Mouse (Mus musculus) heart, adult 2 months (tissue): ENCODE measurements at regions not wholly inside any gene's neighbourhood (a gene's known extent, or its start where the extent isn't known, plus 50 kb on each side); places are given as distances from the start of the nearest gene placed in this dataset.

ENCODE experiments used
- CTCF ChIP-seq: fragments of 200-600 bp; IDR thresholded peaks from 2 replicates; pipeline ENCODE4 v1.8.1; 2022; ENCODE audit warnings: antibody characterized with exemption, mild to moderate bottlenecking, moderate library complexity
- POLR2A ChIP-seq: fragments of 200-500 bp; IDR thresholded peaks from 2 replicates; pipeline ENCODE4 v1.6.1; 2011; ENCODE audit warnings: mild to moderate bottlenecking, low read depth, low read length, control low read depth; ENCODE audit not compliant: insufficient read depth

DNA sequence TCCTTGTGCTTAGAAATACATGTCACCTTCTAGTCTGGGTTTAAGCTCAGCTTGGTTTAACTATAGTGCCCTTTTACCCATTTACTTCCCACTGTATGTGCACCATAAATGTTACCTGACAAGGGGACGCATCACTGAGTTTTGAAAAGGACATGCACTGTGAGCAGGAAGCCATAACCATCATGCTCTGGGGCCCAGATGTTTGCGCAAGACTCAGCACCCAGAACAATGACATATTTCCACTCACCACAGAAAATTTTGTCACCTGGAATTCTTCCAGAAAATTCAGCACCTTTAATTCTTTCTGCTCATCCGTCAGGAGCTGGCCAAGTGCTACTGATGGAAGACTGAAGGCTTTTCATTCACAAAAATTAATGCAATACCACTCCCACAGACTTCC is 216.1 kb upstream of the Elac2 start:
- TF ChIP-seq CTCF (no peak), POLR2A (no peak)
